Mouse (Mus musculus): Measurements from ENCODE around the gene Rin3. TPM values are rescaled to one million over a fixed set of nuclear protein-coding genes. Genes with fewer than 3 reads are reported as not detected.

Rin3 gene
- polyA plus RNA-seq, 1 experiment = 40.9 TPM

GRCm38 (mm10) chr12:102395537-102395936, 112.7 kb downstream of the Rin3 start:
- H3K4me3 ChIP-seq (replicated peaks; ENCODE audit: extremely low read depth, low read depth, low read length) = no peak overlapping the region
- TF ChIP-seq POLR2A (IDR thresholded peaks at IDR 0.05; ENCODE audit: borderline replicate concordance, extremely low read depth, low read depth, low read length) = no peak
- TF ChIP-seq CTCF (IDR thresholded peaks at IDR 0.05; ENCODE audit: insufficient read depth, low read length) = no peak
- DNase-seq = no peak
- 65% methylated on average over 9 of the region's 9 CpGs for WGBS
- H3K4me1 ChIP-seq (ENCODE audit: control insufficient read depth, insufficient read depth, low read length) = peaks cover 2% of the 10 kb centered on the region; the same call in 1 of the 2 replicates

- 47% methylated on average over 19 of the region's 19 CpGs for WGBS
- Histone ChIP-seq H3K4me1 (ENCODE audit: control insufficient read depth, insufficient read depth, low read length) (peaks cover 2% of the 10 kb centered on the region; the same call in 1 of the 2 replicates), H3K4me3 (replicated peaks; ENCODE audit: extremely low read depth, low read depth, low read length) (no peak overlapping the region)
- TF ChIP-seq CTCF (IDR thresholded peaks at IDR 0.05; ENCODE audit: insufficient read depth, low read length) (no peak), POLR2A (IDR thresholded peaks at IDR 0.05; ENCODE audit: borderline replicate concordance, extremely low read depth, low read depth, low read length) (no peak)
- DNase-seq = no peak
Measured at GRCm38 (mm10) chr12:102395998-102396991, 113.4 kb downstream of the Rin3 start.

- no peak overlapping the region for H3K4me3 ChIP-seq (replicated peaks; ENCODE audit: extremely low read depth, low read depth, low read length)
- DNase-seq = no peak
- WGBS = 83% methylated on average over 4 of the region's 4 CpGs
Measured at GRCm38 (mm10) chr12:102398588-102398987, 115.7 kb downstream of the Rin3 start.

GRCm38 (mm10) chr12:102413171-102413570, 130.3 kb downstream of the Rin3 start:
- Histone ChIP-seq H3K4me3 (replicated peaks; ENCODE audit: extremely low read depth, low read depth, low read length) (no peak overlapping the region), H3K4me1 (ENCODE audit: control insufficient read depth, insufficient read depth, low read length) (peaks cover 2% of the 10 kb centered on the region; the same call in 1 of the 2 replicates)
- DNase-seq = no peak
- 89% methylated on average over 13 of the region's 13 CpGs for WGBS
- TF ChIP-seq POLR2A (IDR thresholded peaks at IDR 0.05; ENCODE audit: borderline replicate concordance, extremely low read depth, low read depth, low read length) = no peak
- no peak for TF ChIP-seq CTCF (IDR thresholded peaks at IDR 0.05; ENCODE audit: insufficient read depth, low read length)

More at GRCm38 (mm10) chr12:102398588-102398987, 115.7 kb downstream of the Rin3 start:
- TF ChIP-seq CTCF (IDR thresholded peaks at IDR 0.05; ENCODE audit: insufficient read depth, low read length) (no peak), POLR2A (IDR thresholded peaks at IDR 0.05; ENCODE audit: borderline replicate concordance, extremely low read depth, low read depth, low read length) (no peak)
- H3K4me1 ChIP-seq (ENCODE audit: control insufficient read depth, insufficient read depth, low read length) = peaks cover 2% of the 10 kb centered on the region; the same call in 1 of the 2 replicates

- WGBS = 88% methylated on average over 6 of the region's 6 CpGs
Measured at GRCm38 (mm10) chr12:102414686-102415085, 131.8 kb downstream of the Rin3 start.

GRCm38 (mm10) chr12:102416391-102416837, 133.6 kb downstream of the Rin3 start:
- no peak for DNase-seq
- TF ChIP-seq CTCF (IDR thresholded peaks at IDR 0.05; ENCODE audit: insufficient read depth, low read length) = no peak
- no peak for TF ChIP-seq POLR2A (IDR thresholded peaks at IDR 0.05; ENCODE audit: borderline replicate concordance, extremely low read depth, low read depth, low read length)
- Histone ChIP-seq H3K4me1 (ENCODE audit: control insufficient read depth, insufficient read depth, low read length) (peaks cover 11% of the 10 kb centered on the region), H3K4me3 (replicated peaks; ENCODE audit: extremely low read depth, low read depth, low read length) (no peak overlapping the region)
- WGBS = 46% methylated on average over 7 of the region's 7 CpGs

More at GRCm38 (mm10) chr12:102414686-102415085, 131.8 kb downstream of the Rin3 start:
- Histone ChIP-seq H3K4me3 (replicated peaks; ENCODE audit: extremely low read depth, low read depth, low read length) (no peak overlapping the region), H3K4me1 (ENCODE audit: control insufficient read depth, insufficient read depth, low read length) (peaks cover 4% of the 10 kb centered on the region)
- DNase-seq = no peak
- TF ChIP-seq CTCF (IDR thresholded peaks at IDR 0.05; ENCODE audit: insufficient read depth, low read length) = no peak

- 75% methylated on average over 7 of the region's 7 CpGs for WGBS
- Histone ChIP-seq H3K4me1 (ENCODE audit: control insufficient read depth, insufficient read depth, low read length) (peaks cover 14% of the 10 kb centered on the region), H3K4me3 (replicated peaks; ENCODE audit: extremely low read depth, low read depth, low read length) (no peak overlapping the region)
- no peak for DNase-seq
- TF ChIP-seq CTCF (IDR thresholded peaks at IDR 0.05; ENCODE audit: insufficient read depth, low read length) (no peak), POLR2A (IDR thresholded peaks at IDR 0.05; ENCODE audit: borderline replicate concordance, extremely low read depth, low read depth, low read length) (no peak)
Measured at GRCm38 (mm10) chr12:102416955-102417510, 134.2 kb downstream of the Rin3 start.

- Histone ChIP-seq H3K4me1 (ENCODE audit: control insufficient read depth, insufficient read depth, low read length) (peaks cover 14% of the 10 kb centered on the region), H3K4me3 (replicated peaks; ENCODE audit: extremely low read depth, low read depth, low read length) (no peak overlapping the region)
- whole genome bisulfite sequencing = 78% methylated on average over 6 of the region's 6 CpGs
- DNase-seq = no peak
- no peak for TF ChIP-seq CTCF (IDR thresholded peaks at IDR 0.05; ENCODE audit: insufficient read depth, low read length)
- no peak for TF ChIP-seq POLR2A (IDR thresholded peaks at IDR 0.05; ENCODE audit: borderline replicate concordance, extremely low read depth, low read depth, low read length)
Measured at GRCm38 (mm10) chr12:102417701-102418100, 134.9 kb downstream of the Rin3 start.

GRCm38 (mm10) chr12:102419544-102419943, 136.7 kb downstream of the Rin3 start:
- DNase-seq = no peak
- WGBS = 53% methylated on average over 3 of the region's 3 CpGs
- peaks cover 14% of the 10 kb centered on the region for H3K4me1 ChIP-seq (ENCODE audit: control insufficient read depth, insufficient read depth, low read length)
- no peak overlapping the region for H3K4me3 ChIP-seq (replicated peaks; ENCODE audit: extremely low read depth, low read depth, low read length)
- no peak for TF ChIP-seq POLR2A (IDR thresholded peaks at IDR 0.05; ENCODE audit: borderline replicate concordance, extremely low read depth, low read depth, low read length)
- no peak for TF ChIP-seq CTCF (IDR thresholded peaks at IDR 0.05; ENCODE audit: insufficient read depth, low read length)
